Mouse (Mus musculus) lung, adult 2 months (tissue): ENCODE measurements around the gene 2210011C24Rik.

Source experiments
- CTCF ChIP-seq: fragments of 200-500 bp; IDR thresholded peaks from 2 replicates; pipeline ENCODE4 v1.5.1; 2011; ENCODE audit warnings: mild to moderate bottlenecking, low read length, control low read depth; ENCODE audit not compliant: insufficient read depth
- POLR2A ChIP-seq: fragments of 200-500 bp; IDR thresholded peaks from 2 replicates; pipeline ENCODE4 v1.6.1; 2011; ENCODE audit warnings: low read depth, mild to moderate bottlenecking, control low read depth, low read length, borderline replicate concordance; ENCODE audit errors: extremely low read depth

GRCm38 (mm10) chr8:84002957-84003611 lies 8.9 kb downstream of the 2210011C24Rik start:
- TF ChIP-seq CTCF (no peak), POLR2A (no peak)
